Mouse (Mus musculus): ENCODE measurements around the gene Cdc42bpg.

The Cdc42bpg gene

GRCm38 (mm10) chr19:6273592-6273991 lies 32.7 kb upstream of the Cdc42bpg start:
- Histone ChIP-seq H3K27me3 (ENCODE audit: insufficient read depth, low read length) (no peaks in the 10 kb centered on the region), H3K4me3 (replicated peaks; ENCODE audit: low read length) (no peak overlapping the region), H3K9me3 (ENCODE audit: low read length) (no peaks in the 10 kb centered on the region), H3K4me1 (replicated peaks; ENCODE audit: low read depth, low read length) (peaks cover 90% of the 10 kb centered on the region), H3K36me3 (ENCODE audit: insufficient read depth, low read length) (peaks cover 17% of the 10 kb centered on the region)
- TF ChIP-seq NANOG (IDR thresholded peaks at IDR 0.05; ENCODE audit: borderline replicate concordance, low read length) (no peak), CTCF (conservative IDR thresholded peaks at IDR 0.05; ENCODE audit: low read length) (no peak), POU5F1 (IDR thresholded peaks at IDR 0.05; ENCODE audit: borderline replicate concordance, low read length) (no peak)

- Histone ChIP-seq H3K4me3 (replicated peaks; ENCODE audit: low read length) (no peak overlapping the region), H3K36me3 (ENCODE audit: insufficient read depth, low read length) (peaks cover 22% of the 10 kb centered on the region), H3K4me1 (replicated peaks; ENCODE audit: low read depth, low read length) (peaks cover 90% of the 10 kb centered on the region), H3K27me3 (ENCODE audit: insufficient read depth, low read length) (no peaks in the 10 kb centered on the region), H3K9me3 (ENCODE audit: low read length) (no peaks in the 10 kb centered on the region)
- TF ChIP-seq NANOG (IDR thresholded peaks at IDR 0.05; ENCODE audit: borderline replicate concordance, low read length), result no peak
- no peak for TF ChIP-seq POU5F1 (IDR thresholded peaks at IDR 0.05; ENCODE audit: borderline replicate concordance, low read length)
- no peak for TF ChIP-seq CTCF (conservative IDR thresholded peaks at IDR 0.05; ENCODE audit: low read length)
Measured at GRCm38 (mm10) chr19:6273998-6274608, 32.2 kb upstream of the Cdc42bpg start.

- Histone ChIP-seq H3K4me3 (replicated peaks; ENCODE audit: low read length) (peak overlapping the region; percentile 98), H3K27me3 (ENCODE audit: insufficient read depth, low read length) (no peaks in the 10 kb centered on the region), H3K36me3 (ENCODE audit: insufficient read depth, low read length) (peaks cover 40% of the 10 kb centered on the region), H3K4me1 (replicated peaks; ENCODE audit: low read depth, low read length) (peaks cover 90% of the 10 kb centered on the region), H3K9me3 (ENCODE audit: low read length) (no peaks in the 10 kb centered on the region)
- TF ChIP-seq POU5F1 (IDR thresholded peaks at IDR 0.05; ENCODE audit: borderline replicate concordance, low read length), result no peak
- TF ChIP-seq NANOG (IDR thresholded peaks at IDR 0.05; ENCODE audit: borderline replicate concordance, low read length), result no peak
- no peak for TF ChIP-seq CTCF (conservative IDR thresholded peaks at IDR 0.05; ENCODE audit: low read length)
Measured at GRCm38 (mm10) chr19:6275740-6276389, 30.4 kb upstream of the Cdc42bpg start.

GRCm38 (mm10) chr19:6276426-6277421 lies 29.5 kb upstream of the Cdc42bpg start, which contains the start of gene Ehd1:
Gene Ehd1 (plus strand): TSS chr19:6276725.
- H3K9me3 ChIP-seq (ENCODE audit: low read length), result no peaks in the 10 kb centered on the region
- peak within 1 kb of the TSS; percentile 98 for H3K4me3 ChIP-seq (replicated peaks; ENCODE audit: low read length)
- TF ChIP-seq CTCF (conservative IDR thresholded peaks at IDR 0.05; ENCODE audit: low read length) (no peak), NANOG (IDR thresholded peaks at IDR 0.05; ENCODE audit: borderline replicate concordance, low read length) (no peak), POU5F1 (IDR thresholded peaks at IDR 0.05; ENCODE audit: borderline replicate concordance, low read length) (no peak)
- no peaks in the 10 kb centered on the region for H3K27me3 ChIP-seq (ENCODE audit: insufficient read depth, low read length)
- peaks cover 90% of the 10 kb centered on the region for H3K4me1 ChIP-seq (replicated peaks; ENCODE audit: low read depth, low read length)
- peaks cover 49% of the 10 kb centered on the region for H3K36me3 ChIP-seq (ENCODE audit: insufficient read depth, low read length)

GRCm38 (mm10) chr19:6277661-6278438 lies 28.4 kb upstream of the Cdc42bpg start:
- Histone ChIP-seq H3K9me3 (ENCODE audit: low read length) (no peaks in the 10 kb centered on the region), H3K27me3 (ENCODE audit: insufficient read depth, low read length) (no peaks in the 10 kb centered on the region), H3K4me1 (replicated peaks; ENCODE audit: low read depth, low read length) (peaks cover 90% of the 10 kb centered on the region), H3K36me3 (ENCODE audit: insufficient read depth, low read length) (peaks cover 60% of the 10 kb centered on the region), H3K4me3 (replicated peaks; ENCODE audit: low read length) (peak overlapping the region; percentile 98)
- no peak for TF ChIP-seq POU5F1 (IDR thresholded peaks at IDR 0.05; ENCODE audit: borderline replicate concordance, low read length)
- TF ChIP-seq CTCF (conservative IDR thresholded peaks at IDR 0.05; ENCODE audit: low read length), result no peak
- no peak for TF ChIP-seq NANOG (IDR thresholded peaks at IDR 0.05; ENCODE audit: borderline replicate concordance, low read length)

- peak overlapping the region; percentile 98 for H3K4me3 ChIP-seq (replicated peaks; ENCODE audit: low read length)
- TF ChIP-seq CTCF (conservative IDR thresholded peaks at IDR 0.05; ENCODE audit: low read length), result no peak
- no peak for TF ChIP-seq NANOG (IDR thresholded peaks at IDR 0.05; ENCODE audit: borderline replicate concordance, low read length)
- TF ChIP-seq POU5F1 (IDR thresholded peaks at IDR 0.05; ENCODE audit: borderline replicate concordance, low read length), result no peak
- peaks cover 89% of the 10 kb centered on the region for H3K4me1 ChIP-seq (replicated peaks; ENCODE audit: low read depth, low read length)
- H3K9me3 ChIP-seq (ENCODE audit: low read length), result no peaks in the 10 kb centered on the region
- H3K36me3 ChIP-seq (ENCODE audit: insufficient read depth, low read length), result peaks cover 64% of the 10 kb centered on the region
- H3K27me3 ChIP-seq (ENCODE audit: insufficient read depth, low read length), result no peaks in the 10 kb centered on the region
Measured at GRCm38 (mm10) chr19:6278439-6279073, 27.7 kb upstream of the Cdc42bpg start.

GRCm38 (mm10) chr19:6279481-6280144 lies 26.6 kb upstream of the Cdc42bpg start:
- H3K27me3 ChIP-seq (ENCODE audit: insufficient read depth, low read length), result no peaks in the 10 kb centered on the region
- no peaks in the 10 kb centered on the region for H3K9me3 ChIP-seq (ENCODE audit: low read length)
- H3K36me3 ChIP-seq (ENCODE audit: insufficient read depth, low read length), result peaks cover 64% of the 10 kb centered on the region

More at GRCm38 (mm10) chr19:6279481-6280144, 26.6 kb upstream of the Cdc42bpg start:
- peak overlapping the region; percentile 98 for H3K4me3 ChIP-seq (replicated peaks; ENCODE audit: low read length)
- no peak for TF ChIP-seq POU5F1 (IDR thresholded peaks at IDR 0.05; ENCODE audit: borderline replicate concordance, low read length)
- TF ChIP-seq NANOG (IDR thresholded peaks at IDR 0.05; ENCODE audit: borderline replicate concordance, low read length), result no peak
- TF ChIP-seq CTCF (conservative IDR thresholded peaks at IDR 0.05; ENCODE audit: low read length), result no peak
- peaks cover 89% of the 10 kb centered on the region for H3K4me1 ChIP-seq (replicated peaks; ENCODE audit: low read depth, low read length)

Data from E14TG2a.4 (cell line).